Mouse (Mus musculus) testis, adult 2 months (tissue): ENCODE results near the gene Ip6k1.

ENCODE experiments used
- CTCF ChIP-seq: fragments of 200-500 bp; IDR thresholded peaks from 2 replicates; pipeline ENCODE4 v1.5.1; 2012; ENCODE audit warnings: low read depth, mild to moderate bottlenecking, inconsistent platforms, low read length, moderate library complexity; ENCODE audit not compliant: control insufficient read depth, insufficient read depth, insufficient replicate concordance
- POLR2A ChIP-seq: fragments of 200-500 bp; IDR thresholded peaks from 2 replicates; pipeline ENCODE4 v1.6.1; 2012; ENCODE audit warnings: low read depth, mild to moderate bottlenecking, inconsistent platforms, low read length, moderate library complexity; ENCODE audit not compliant: control insufficient read depth

- TF ChIP-seq CTCF (no peak), POLR2A (no peak)
Measured at GRCm38 (mm10) chr9:108095949-108096712, 93.8 kb downstream of the Ip6k1 start.
